Mouse (Mus musculus) neural tube, embryonic 13.5 days (tissue): ENCODE measurements around the gene March1. TPM values are rescaled to one million over a fixed set of nuclear protein-coding genes. Genes with fewer than 3 reads are reported as not detected.
A peak's percentile ranks its signal among the peaks of the same experiment; 100 is the strongest.

Experiments
- ATAC-seq: fragments of 200-750 bp; cut with Nextera tagmentation; 2 replicates; pipeline ENCODE4 v1.8.0; 2017; ENCODE audit warnings: low read depth, mild to moderate bottlenecking, moderate TSS enrichment, moderate library complexity
- H3K27ac ChIP-seq: fragments of 300-500 bp; sonication (generic); replicated peaks from 2 replicates; pipeline ENCODE4 v1.5.1; 2015; ENCODE audit warnings: moderate library complexity, mild to moderate bottlenecking, inconsistent platforms
- H3K27me3 ChIP-seq: fragments of 300-500 bp; sonication (generic); 2 replicates; pipeline ENCODE4 v1.6.1; 2015; ENCODE audit warnings: mild to moderate bottlenecking, inconsistent platforms
- H3K36me3 ChIP-seq: fragments of 300-500 bp; sonication (generic); 2 replicates; pipeline ENCODE4 v1.6.1; 2015; ENCODE audit warnings: mild to moderate bottlenecking, inconsistent platforms
- H3K4me1 ChIP-seq: fragments of 300-500 bp; sonication (generic); replicated peaks from 2 replicates; pipeline ENCODE4 v1.6.1; 2015; ENCODE audit warnings: inconsistent platforms
- H3K4me2 ChIP-seq: fragments of 300-500 bp; sonication (generic); 2 replicates; pipeline ENCODE4 v1.6.1; 2015; ENCODE audit warnings: inconsistent platforms, mild to moderate bottlenecking, moderate library complexity
- H3K4me3 ChIP-seq: fragments of 300-500 bp; sonication (generic); 2 replicates; pipeline ENCODE4 v1.5.1; 2015; ENCODE audit warnings: mild to moderate bottlenecking, inconsistent platforms
- H3K9ac ChIP-seq: fragments of 300-500 bp; sonication (generic); 2 replicates; pipeline ENCODE4 v1.6.1; 2015; ENCODE audit warnings: moderate library complexity, mild to moderate bottlenecking, inconsistent platforms
- H3K9me3 ChIP-seq: fragments of 300-500 bp; sonication (generic); 2 replicates; pipeline ENCODE4 v1.6.1; 2016; ENCODE audit warnings: inconsistent platforms
- WGBS: fragments of 180-500 bp; shearing (Covaris S2); methylation state at CpG from one replicate; pipeline ENCODE4 v1.1.7; 2015; 5-methylcytosine and 5-hydroxymethylcytosine counted together
- polyA plus RNA-seq: library from polyadenylated mRNA; unstranded; fragments of >200 nt; fragmentation: Nextera tagmentation; extraction: Ambion mirVana; gene quantifications from 2 replicates; pipeline ENCODE4 v1.2.1, GENCODE M21; 2015

March1 gene
- polyA plus RNA-seq = 21.5 and 23.8 TPM in 2 replicates

- Histone ChIP-seq H3K4me2 (peak within 1 kb of the TSS; percentile 57), H3K9me3 (no peaks in the 10 kb centered on the region), H3K27me3 (peaks cover 12% of the 10 kb centered on the region), H3K27ac (peak within 1 kb of the TSS; percentile 70), H3K4me3 (peak within 1 kb of the TSS; percentile 50), H3K36me3 (no peaks in the 10 kb centered on the region), H3K9ac (peak within 1 kb of the TSS; percentile 73), H3K4me1 (peaks cover 5% of the 10 kb centered on the region; the same call in 1 of the 2 replicates)
- WGBS = under 1% methylated on average over 23 of the region's 23 CpGs
- peak; percentile 95 for ATAC-seq
These were observed at the start of gene March1 for GRCm38 (mm10) chr8:65617871-65618751. March1 (plus strand) TSS chr8:65617900.

DNA sequence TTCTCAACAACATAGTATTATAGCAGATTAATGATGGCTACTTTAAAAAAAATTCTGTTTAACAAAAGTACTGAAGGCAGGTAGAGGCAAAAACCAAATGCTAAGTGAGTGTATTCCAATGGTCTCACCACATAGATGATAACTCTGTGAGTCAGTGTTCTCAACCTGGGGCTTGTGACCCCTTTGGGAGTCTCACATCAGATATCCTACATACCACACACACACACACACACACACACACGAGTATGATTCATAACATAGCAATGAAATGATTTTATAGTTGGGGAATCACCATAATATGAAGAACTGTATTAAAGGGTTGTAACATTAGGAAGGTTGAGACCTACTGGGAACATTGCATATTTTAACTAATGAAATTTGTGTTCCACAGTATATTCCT lies 30.8 kb upstream of the March1 start:
- Histone ChIP-seq H3K36me3 (no peaks in the 10 kb centered on the region), H3K4me2 (no peak overlapping the region), H3K27ac (no peak overlapping the region), H3K4me1 (no peaks in the 10 kb centered on the region), H3K4me3 (no peak overlapping the region), H3K9me3 (no peaks in the 10 kb centered on the region), H3K9ac (no peak overlapping the region), H3K27me3 (no peaks in the 10 kb centered on the region)
- 70% methylated on average over 1 of the region's 1 CpGs for WGBS
- ATAC-seq = no peak

- no peak overlapping the region for H3K4me3 ChIP-seq
- no peaks in the 10 kb centered on the region for H3K36me3 ChIP-seq
- no peak overlapping the region for H3K9ac ChIP-seq
- no peak for ATAC-seq
- H3K27me3 ChIP-seq = no peaks in the 10 kb centered on the region
- H3K27ac ChIP-seq = no peak overlapping the region
- 62% methylated on average over 2 of the region's 2 CpGs for WGBS
- no peaks in the 10 kb centered on the region for H3K9me3 ChIP-seq
- no peak overlapping the region for H3K4me2 ChIP-seq
- no peaks in the 10 kb centered on the region for H3K4me1 ChIP-seq
These were observed 14.5 kb upstream of the March1 start for GRCm38 (mm10) chr8:65603241-65603640.

DNA sequence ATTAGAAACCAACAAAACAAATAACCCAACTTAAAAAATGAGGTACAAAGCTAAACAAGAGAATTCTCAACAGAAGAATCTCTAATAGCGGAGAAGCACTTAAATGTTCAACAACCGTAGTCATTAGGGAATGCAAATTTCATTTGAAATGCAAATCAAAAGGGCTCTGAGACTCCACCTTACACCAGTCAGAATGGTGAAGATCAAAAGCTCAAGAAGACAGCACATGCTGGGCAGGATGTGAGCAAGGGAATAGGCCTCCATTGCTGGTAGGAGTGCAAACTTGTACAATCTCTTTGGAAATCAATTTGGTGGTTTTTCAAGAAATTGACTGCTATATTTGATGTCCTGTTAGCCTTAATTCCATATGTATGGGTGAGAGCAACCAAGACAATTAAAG lies 8.2 kb upstream of the March1 start:
- Histone ChIP-seq H3K9me3 (no peaks in the 10 kb centered on the region), H3K4me3 (no peak overlapping the region), H3K4me1 (no peaks in the 10 kb centered on the region), H3K36me3 (no peaks in the 10 kb centered on the region), H3K4me2 (no peak overlapping the region), H3K27ac (no peak overlapping the region), H3K9ac (no peak overlapping the region), H3K27me3 (no peaks in the 10 kb centered on the region)
- no peak for ATAC-seq
- WGBS = 55% methylated on average over 2 of the region's 2 CpGs

GRCm38 (mm10) chr8:65618966-65619365 lies 1.3 kb downstream of the March1 start:
- H3K4me3 ChIP-seq = peak overlapping the region; percentile 50
- H3K27ac ChIP-seq = no peak overlapping the region
- no peak for ATAC-seq
- H3K9ac ChIP-seq = peak overlapping the region; percentile 73; the same call in 1 of the 2 replicates
- H3K27me3 ChIP-seq = peaks cover 12% of the 10 kb centered on the region
- H3K4me2 ChIP-seq = peak overlapping the region; percentile 57
- 37% methylated on average over 7 of the region's 7 CpGs for WGBS
- no peaks in the 10 kb centered on the region for H3K9me3 ChIP-seq
- no peaks in the 10 kb centered on the region for H3K36me3 ChIP-seq
- H3K4me1 ChIP-seq = peaks cover 5% of the 10 kb centered on the region; the same call in 1 of the 2 replicates

DNA sequence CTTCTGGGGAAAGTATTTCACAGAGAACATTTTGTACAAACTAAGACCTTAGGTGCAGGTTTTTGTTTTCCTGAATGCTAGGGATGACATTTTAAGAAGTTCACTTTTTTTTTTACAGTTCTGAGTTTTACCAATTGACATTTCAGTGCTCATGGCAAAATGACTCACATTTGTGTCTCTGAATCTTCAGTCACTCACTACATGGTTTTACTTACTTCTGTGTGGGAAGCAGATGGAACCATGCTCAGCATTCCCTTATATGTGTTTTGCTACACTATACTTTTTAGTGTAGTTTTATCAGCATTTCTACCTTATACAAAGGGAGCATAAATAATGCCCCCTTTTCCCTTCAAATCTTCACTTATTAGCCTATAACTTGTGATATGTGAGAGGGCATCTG lies 27.2 kb downstream of the March1 start:
- no peaks in the 10 kb centered on the region for H3K4me1 ChIP-seq
- H3K4me2 ChIP-seq = no peak overlapping the region
- H3K4me3 ChIP-seq = no peak overlapping the region
- H3K27ac ChIP-seq = no peak overlapping the region
- H3K9me3 ChIP-seq = no peaks in the 10 kb centered on the region
- H3K36me3 ChIP-seq = no peaks in the 10 kb centered on the region
- H3K9ac ChIP-seq = no peak overlapping the region
- ATAC-seq = no peak
- H3K27me3 ChIP-seq = no peaks in the 10 kb centered on the region

DNA sequence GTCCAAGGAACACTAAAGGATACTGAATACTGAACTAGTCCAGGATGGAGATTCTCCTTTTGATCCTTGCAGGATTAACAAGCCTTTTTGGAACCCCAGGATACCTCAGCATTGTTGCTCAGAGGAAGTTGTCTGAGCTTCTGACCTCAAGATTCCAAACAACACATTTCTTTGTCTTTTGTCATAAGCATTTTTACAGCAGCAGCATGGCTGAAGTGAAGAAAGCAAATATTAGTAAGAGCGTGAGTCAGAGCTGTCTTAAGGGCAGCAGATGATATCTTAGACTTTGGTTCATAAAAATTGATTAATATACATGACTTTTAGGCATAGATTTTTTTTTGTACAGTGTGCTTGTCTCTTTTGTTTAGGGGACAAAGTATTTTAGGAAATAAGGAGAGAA lies 27.8 kb downstream of the March1 start:
- Histone ChIP-seq H3K36me3 (no peaks in the 10 kb centered on the region), H3K4me3 (no peak overlapping the region), H3K27ac (no peak overlapping the region), H3K27me3 (no peaks in the 10 kb centered on the region), H3K4me2 (no peak overlapping the region), H3K4me1 (no peaks in the 10 kb centered on the region), H3K9ac (no peak overlapping the region), H3K9me3 (no peaks in the 10 kb centered on the region)
- WGBS = 83% methylated on average over 1 of the region's 1 CpGs
- ATAC-seq = no peak

DNA sequence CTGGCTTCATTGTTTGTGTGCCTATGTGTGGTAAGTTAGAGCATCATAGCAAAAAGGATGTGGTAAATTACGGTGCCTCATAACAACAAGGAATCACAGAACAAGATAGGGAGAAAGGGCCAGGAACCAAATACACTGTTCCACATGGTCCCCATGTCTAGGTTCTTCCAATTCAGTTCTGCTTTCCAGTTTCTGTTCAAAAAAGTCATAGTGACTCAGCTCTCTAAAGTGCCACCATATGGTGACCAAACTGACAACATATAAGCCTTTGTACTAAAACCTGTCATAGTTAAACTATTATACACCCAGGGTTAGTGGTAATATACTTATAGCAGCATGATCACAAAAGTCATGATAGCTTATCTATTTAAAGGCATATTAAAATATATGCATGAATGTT lies 28.2 kb downstream of the March1 start:
- Histone ChIP-seq H3K9ac (no peak overlapping the region), H3K36me3 (no peaks in the 10 kb centered on the region), H3K27me3 (no peaks in the 10 kb centered on the region), H3K27ac (no peak overlapping the region), H3K4me2 (no peak overlapping the region), H3K4me1 (no peaks in the 10 kb centered on the region), H3K9me3 (no peaks in the 10 kb centered on the region), H3K4me3 (no peak overlapping the region)
- 94% methylated on average over 1 of the region's 1 CpGs for WGBS
- no peak for ATAC-seq

GRCm38 (mm10) chr8:65655924-65656323 lies 38.2 kb downstream of the March1 start:
- 88% methylated on average over 6 of the region's 6 CpGs for WGBS
- ATAC-seq = no peak
- no peaks in the 10 kb centered on the region for H3K27me3 ChIP-seq
- H3K9ac ChIP-seq = no peak overlapping the region
- no peaks in the 10 kb centered on the region for H3K36me3 ChIP-seq
- no peak overlapping the region for H3K27ac ChIP-seq
- H3K4me3 ChIP-seq = no peak overlapping the region
- no peaks in the 10 kb centered on the region for H3K4me1 ChIP-seq
- H3K9me3 ChIP-seq = no peaks in the 10 kb centered on the region
- no peak overlapping the region for H3K4me2 ChIP-seq

GRCm38 (mm10) chr8:65661885-65662284 lies 44.2 kb downstream of the March1 start:
- no peak overlapping the region for H3K4me2 ChIP-seq
- ATAC-seq = no peak
- no peaks in the 10 kb centered on the region for H3K27me3 ChIP-seq
- no peaks in the 10 kb centered on the region for H3K4me1 ChIP-seq
- H3K4me3 ChIP-seq = no peak overlapping the region
- no peak overlapping the region for H3K9ac ChIP-seq
- H3K9me3 ChIP-seq = no peaks in the 10 kb centered on the region
- no peaks in the 10 kb centered on the region for H3K36me3 ChIP-seq
- WGBS = 59% methylated on average over 2 of the region's 2 CpGs
- H3K27ac ChIP-seq = no peak overlapping the region

GRCm38 (mm10) chr8:65665786-65666185 lies 48.1 kb downstream of the March1 start:
- Histone ChIP-seq H3K27ac (no peak overlapping the region), H3K9me3 (no peaks in the 10 kb centered on the region), H3K9ac (no peak overlapping the region), H3K4me2 (no peak overlapping the region), H3K4me1 (no peaks in the 10 kb centered on the region), H3K4me3 (no peak overlapping the region), H3K36me3 (no peaks in the 10 kb centered on the region), H3K27me3 (no peaks in the 10 kb centered on the region)
- 94% methylated on average over 2 of the region's 2 CpGs for WGBS
- ATAC-seq = no peak

GRCm38 (mm10) chr8:65743066-65743465 lies 125.4 kb downstream of the March1 start:
- no peaks in the 10 kb centered on the region for H3K27me3 ChIP-seq
- ATAC-seq = no peak
- H3K4me1 ChIP-seq = no peaks in the 10 kb centered on the region
- H3K36me3 ChIP-seq = no peaks in the 10 kb centered on the region
- no peaks in the 10 kb centered on the region for H3K9me3 ChIP-seq
- no peak overlapping the region for H3K4me2 ChIP-seq
- H3K9ac ChIP-seq = no peak overlapping the region
- H3K27ac ChIP-seq = no peak overlapping the region
- H3K4me3 ChIP-seq = no peak overlapping the region

DNA sequence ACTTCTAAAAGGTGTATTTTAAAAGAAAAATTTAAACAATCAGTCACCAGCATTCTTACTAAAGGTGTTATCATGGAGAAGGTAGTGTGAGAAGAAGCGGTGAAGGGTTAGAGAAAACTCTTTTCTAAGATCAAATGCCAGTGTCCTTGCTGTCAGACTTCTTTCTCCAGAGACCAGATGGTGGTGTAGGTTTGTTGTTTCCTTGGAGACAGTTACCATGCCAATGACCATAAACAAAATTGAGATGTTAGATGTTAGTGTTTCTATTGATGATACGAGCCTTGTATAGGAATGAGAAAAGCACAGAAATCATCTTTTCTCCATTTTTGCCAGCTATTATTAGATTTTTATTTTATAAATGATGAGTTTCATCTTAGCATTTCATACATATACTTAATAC lies 158.1 kb downstream of the March1 start:
- Histone ChIP-seq H3K4me2 (no peak overlapping the region), H3K9me3 (no peaks in the 10 kb centered on the region), H3K27me3 (no peaks in the 10 kb centered on the region), H3K9ac (no peak overlapping the region), H3K27ac (no peak overlapping the region), H3K4me3 (no peak overlapping the region), H3K36me3 (no peaks in the 10 kb centered on the region), H3K4me1 (no peaks in the 10 kb centered on the region)
- WGBS = 69% methylated on average over 2 of the region's 2 CpGs
- no peak for ATAC-seq
